Mouse (Mus musculus): Measurements from ENCODE around the gene Rnf149. TPM values are rescaled to one million over a fixed set of nuclear protein-coding genes. Genes with fewer than 3 reads are reported as not detected.

Gene Rnf149
- total RNA-seq, 2 experiments from 2014 or later, result 6.0 to 6.9 TPM

GRCm38 (mm10) chr1:39534831-39535230 is 42.4 kb downstream of the Rnf149 start, which contains the start of gene Cnot11:
TSS of gene Cnot11 (plus strand) at chr1:39534992.
- intact Hi-C loops (cut with DNase I), result loop anchor here (5.0 kb wide), 1 partner anchor 533 kb away; no protein-coding TSS in a partner anchor
- DNase-seq, result no peak

GRCm38 (mm10) chr1:39533917-39534316 is 43.3 kb downstream of the Rnf149 start:
- intact Hi-C loops (cut with DNase I), result loop anchor here (5.0 kb wide), 1 partner anchor 532 kb away; no protein-coding TSS in a partner anchor
- DNase-seq, result no peak

- intact Hi-C loops (cut with DNase I), result loop anchor here (5.0 kb wide), 1 partner anchor 529 kb away; no protein-coding TSS in a partner anchor
Observed at GRCm38 (mm10) chr1:39531036-39531435, 46.2 kb downstream of the Rnf149 start.

GRCm38 (mm10) chr1:39530258-39530943 is 46.8 kb downstream of the Rnf149 start:
- DNase-seq, result peak; percentile 39 to 70
- intact Hi-C loops (cut with DNase I), result loop anchor here (5.0 kb wide), 1 partner anchor 528 kb away; no protein-coding TSS in a partner anchor

More at GRCm38 (mm10) chr1:39531036-39531435, 46.2 kb downstream of the Rnf149 start:
- no peak for DNase-seq

GRCm38 (mm10) chr1:39528319-39528718 is 48.9 kb downstream of the Rnf149 start:
- intact Hi-C loops (cut with DNase I), result loop anchor here (10.0 kb wide), 1 partner anchor 334 kb away; the partner anchor contains the start of gene Npas2

GRCm38 (mm10) chr1:39527432-39527831 is 49.8 kb downstream of the Rnf149 start:
- intact Hi-C loops (cut with DNase I), result loop anchor here (10.0 kb wide), 1 partner anchor 333 kb away; the partner anchor contains the start of gene Npas2
- peak; percentile 57 to 65 for DNase-seq

More at GRCm38 (mm10) chr1:39528319-39528718, 48.9 kb downstream of the Rnf149 start:
- no peak for DNase-seq

GRCm38 (mm10) chr1:39526371-39527167 is 50.6 kb downstream of the Rnf149 start:
- intact Hi-C loops (cut with DNase I), result loop anchor here (10.0 kb wide), 1 partner anchor 332 kb away; the partner anchor contains the start of gene Npas2
- DNase-seq, result no peak

GRCm38 (mm10) chr1:39525763-39526162 is 51.4 kb downstream of the Rnf149 start:
- intact Hi-C loops (cut with DNase I), result loop anchor here (10.0 kb wide), 1 partner anchor 331 kb away; the partner anchor contains the start of gene Npas2
- DNase-seq, result no peak

- no peak for DNase-seq
- intact Hi-C loops (cut with DNase I), result loop anchor here (2.0 to 10.0 kb wide), 2 partner anchors 130 to 328 kb away; partner anchors contain the start of gene Npas2
Observed at GRCm38 (mm10) chr1:39522519-39522918, 54.7 kb downstream of the Rnf149 start.

GRCm38 (mm10) chr1:39521326-39521725 is 55.9 kb downstream of the Rnf149 start:
- intact Hi-C loops (cut with DNase I), result loop anchor here (10.0 kb wide), 1 partner anchor 327 kb away; the partner anchor contains the start of gene Npas2
- no peak for DNase-seq

- intact Hi-C loops (cut with DNase I), result no loop called here
- peak in 1 of 2 experiments; percentile 26 for DNase-seq
Observed at GRCm38 (mm10) chr1:39515303-39515991, 61.8 kb downstream of the Rnf149 start.

- DNase-seq, result no peak
- intact Hi-C loops (cut with DNase I), result no loop called here
Observed at GRCm38 (mm10) chr1:39512183-39512582, 65.0 kb downstream of the Rnf149 start.

GRCm38 (mm10) chr1:39511775-39512174 is 65.4 kb downstream of the Rnf149 start:
- intact Hi-C loops (cut with DNase I), result no loop called here
- DNase-seq, result no peak

- no peak for DNase-seq
- intact Hi-C loops (cut with DNase I), result loop anchor here (5.0 kb wide), 1 partner anchor 68 kb away; no protein-coding TSS in a partner anchor
Observed at GRCm38 (mm10) chr1:39505600-39505999, 71.6 kb downstream of the Rnf149 start.

- intact Hi-C loops (cut with DNase I), result no loop called here
- DNase-seq, result no peak
Observed at GRCm38 (mm10) chr1:39504261-39504660, 72.9 kb downstream of the Rnf149 start.

GRCm38 (mm10) chr1:39502817-39503633 is 74.2 kb downstream of the Rnf149 start:
- intact Hi-C loops (cut with DNase I), result no loop called here
- DNase-seq, result no peak
